Mouse (Mus musculus): Measurements from ENCODE around the gene Cstf3. TPM values are rescaled to one million over a fixed set of nuclear protein-coding genes. Genes with fewer than 3 reads are reported as not detected.
"Not testable (repeated sequence)": the region's sequence is repeated elsewhere in the genome, so short reads cannot be mapped to it uniquely, and the experiment has no call there.

Cstf3 gene
- 38.2 and 39.6 TPM in 2 replicates for total RNA-seq (2021)
- long read RNA-seq, transcript Cstf3-201 (21 exons, 2,817 nt) = major isoform, 5 of 13 reads
- long read RNA-seq, partial matches to known transcripts = 0 of 13 reads
- long read RNA-seq, other reads (novel, unspliced or antisense) = 3 of 13 reads

DNA sequence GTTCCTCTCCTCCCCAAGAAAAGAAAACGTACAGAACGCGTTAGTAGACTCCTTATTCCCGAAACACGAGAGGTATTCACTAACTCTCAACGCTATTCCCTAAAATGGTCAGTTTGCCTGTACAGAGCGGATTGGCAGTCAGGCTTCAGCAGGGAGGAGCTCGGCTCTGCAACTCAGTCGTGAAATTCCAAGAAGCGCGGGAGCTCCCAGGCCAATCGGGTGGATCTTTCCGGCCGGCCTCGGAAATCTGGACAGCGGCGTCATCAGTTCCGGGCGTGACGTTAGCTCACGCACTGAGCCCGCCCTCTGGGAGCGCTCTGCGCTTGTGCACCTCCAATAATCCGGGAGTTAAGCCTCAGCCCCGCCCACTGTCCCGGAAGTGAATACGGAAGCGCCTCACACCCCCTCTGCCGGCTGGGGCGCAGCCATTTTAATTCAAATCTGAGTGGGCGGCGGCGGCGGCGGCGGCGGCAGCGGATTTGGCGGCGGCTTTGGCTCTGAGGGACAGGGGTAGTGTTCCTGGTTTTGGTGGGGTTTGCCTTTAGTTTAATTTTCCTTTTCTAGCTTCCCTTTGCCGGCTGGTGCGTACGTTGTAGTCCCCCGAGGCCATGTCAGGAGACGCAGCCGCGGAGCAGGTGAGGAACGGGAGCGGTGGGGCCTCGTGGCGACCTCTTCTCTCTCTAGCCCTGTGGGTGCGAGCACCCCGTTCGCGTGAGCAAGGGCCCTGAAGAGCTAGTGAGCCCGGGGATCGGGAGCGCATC is at the start of gene Cstf3:
TSS of gene Cstf3 (plus strand) at position 456 of the 761 bp plus-strand sequence.
- DNase-seq = peak; percentile 99

DNA sequence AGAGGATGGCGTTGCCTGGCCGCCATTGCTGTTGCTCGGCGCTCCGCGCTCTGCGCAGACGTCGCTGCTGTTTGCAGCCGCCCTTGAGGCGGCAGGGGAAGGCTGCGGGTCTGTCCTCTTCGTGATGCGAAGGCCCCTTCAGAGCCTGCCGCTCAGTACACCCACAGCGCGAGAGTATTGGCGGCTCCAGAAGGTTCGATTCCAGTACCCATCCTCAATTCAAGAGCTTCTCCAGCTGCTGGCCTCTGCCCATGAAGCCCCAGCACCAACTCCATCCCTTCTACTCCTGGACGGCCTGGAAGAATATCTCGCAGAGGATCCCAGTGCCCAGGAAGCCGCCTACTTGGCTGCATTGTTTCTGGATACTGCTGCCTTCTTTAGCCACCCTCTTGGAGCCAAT is 33.6 kb upstream of the Cstf3 start:
- DNase-seq = not testable (repeated sequence)

DNA sequence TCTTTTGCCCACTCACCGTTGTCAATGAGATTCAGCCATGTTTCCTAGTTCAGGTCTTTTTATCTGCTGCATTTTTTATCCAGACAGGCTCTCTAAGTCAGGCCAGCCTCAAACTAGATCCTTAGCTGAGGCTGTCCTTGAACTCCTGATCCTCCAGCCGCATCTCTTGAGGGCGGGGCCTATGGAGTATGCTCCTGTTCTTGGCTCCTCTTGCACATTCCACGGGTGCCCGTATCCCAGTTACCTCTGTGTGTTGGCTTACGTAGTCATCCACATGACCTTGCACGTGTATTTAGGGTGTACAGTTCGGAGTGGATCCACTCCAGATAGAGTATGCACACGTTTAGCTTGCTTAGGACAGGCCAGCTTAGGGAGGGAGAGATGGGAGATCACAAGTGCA is 32.6 kb upstream of the Cstf3 start:
- DNase-seq = no peak

DNA sequence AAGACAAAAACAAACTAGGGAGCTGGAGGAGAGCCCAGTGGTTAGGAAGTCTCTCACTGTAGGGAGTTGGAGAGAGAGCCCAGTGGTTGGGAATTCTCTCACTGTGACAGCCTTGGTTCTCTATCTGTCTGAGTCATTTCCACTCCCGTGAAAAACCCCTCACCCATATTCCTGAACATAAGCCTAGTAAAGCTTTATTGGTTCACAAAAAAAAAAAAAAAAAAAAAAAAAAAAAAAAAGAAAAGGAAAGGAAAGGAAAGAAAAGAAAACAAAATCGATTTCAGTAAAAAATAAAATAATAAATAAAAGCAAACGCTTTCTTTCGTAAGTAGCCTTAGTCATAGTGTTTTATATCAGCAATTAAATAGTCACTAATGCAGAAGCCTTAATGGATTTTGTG is 32.0 kb upstream of the Cstf3 start:
- DNase-seq = no peak

DNA sequence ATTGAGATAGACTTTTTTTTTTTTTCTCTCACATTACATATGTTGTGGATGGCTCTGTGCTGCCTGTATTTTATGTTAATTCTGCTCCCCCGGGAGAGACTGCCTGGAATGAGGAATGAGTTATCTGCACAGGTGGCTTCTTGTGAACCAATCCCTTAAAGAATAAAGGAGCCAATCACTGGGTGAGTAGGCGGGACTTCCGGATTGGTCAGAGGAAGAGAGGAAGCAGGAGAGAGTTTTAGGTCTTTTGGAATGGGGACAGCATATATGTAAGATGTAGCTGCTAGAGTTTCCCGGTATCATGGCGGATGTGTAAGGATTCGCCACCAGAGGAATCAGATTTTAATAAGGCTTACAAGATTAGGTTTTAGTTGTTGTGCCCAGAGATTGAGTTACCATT is 31.4 kb upstream of the Cstf3 start:
- DNase-seq = no peak

DNA sequence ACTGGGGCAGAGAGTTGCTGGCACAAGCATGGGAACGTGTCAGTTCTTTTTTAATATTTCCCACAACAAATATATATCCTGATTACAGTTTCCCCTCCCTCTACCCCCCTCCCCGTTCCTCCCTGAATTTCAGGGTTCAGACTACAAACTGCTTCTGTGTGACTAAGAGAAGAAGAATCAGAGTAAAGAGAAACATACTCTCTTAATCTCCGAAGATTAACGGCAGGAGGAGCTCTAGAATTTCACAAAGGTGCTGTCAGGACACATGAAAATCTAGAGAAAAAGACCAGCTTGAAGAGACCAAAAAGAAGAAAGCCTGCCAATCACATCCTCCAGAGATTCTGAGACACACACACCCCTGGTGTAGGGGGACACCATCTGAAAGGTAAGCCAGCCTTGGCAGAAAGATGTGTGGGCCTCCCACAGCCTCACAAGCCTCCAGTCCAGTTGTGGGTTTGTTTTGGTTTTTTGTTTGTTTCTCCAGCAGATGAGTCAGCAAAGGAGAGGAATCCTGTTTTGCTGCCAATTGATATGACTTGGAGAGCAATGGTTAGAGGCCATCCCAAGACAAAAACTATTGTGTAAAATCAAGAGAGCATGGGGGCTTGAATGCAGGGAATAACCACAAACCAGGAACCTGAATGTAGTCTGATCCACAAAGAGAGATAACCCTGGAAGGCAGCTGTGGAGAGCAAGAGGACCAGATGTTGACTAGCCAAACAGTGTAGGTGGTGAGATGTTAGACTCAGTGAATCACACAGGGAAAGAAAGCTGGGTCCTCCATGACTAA is 30.5 kb upstream of the Cstf3 start:
- no peak for DNase-seq

DNA sequence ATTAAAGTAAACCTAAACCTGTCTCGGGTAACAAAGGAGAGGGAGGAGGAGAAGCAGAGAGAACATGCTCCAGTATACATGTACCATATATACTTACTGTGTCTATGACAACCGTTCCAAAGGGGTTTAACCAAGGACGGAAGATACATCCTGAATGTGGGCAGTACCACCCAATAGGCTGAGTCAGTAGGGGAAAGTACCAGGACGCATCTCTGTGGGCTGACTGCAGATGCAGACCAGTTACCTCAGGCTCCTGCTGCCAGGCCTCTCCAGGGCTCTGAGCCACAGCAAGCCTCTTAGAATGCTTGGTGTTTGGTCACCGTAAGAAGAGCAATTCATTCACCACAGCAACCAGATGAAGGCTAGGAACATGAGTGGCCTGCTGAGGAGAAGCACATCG is 28.9 kb upstream of the Cstf3 start:
- no peak for DNase-seq

DNA sequence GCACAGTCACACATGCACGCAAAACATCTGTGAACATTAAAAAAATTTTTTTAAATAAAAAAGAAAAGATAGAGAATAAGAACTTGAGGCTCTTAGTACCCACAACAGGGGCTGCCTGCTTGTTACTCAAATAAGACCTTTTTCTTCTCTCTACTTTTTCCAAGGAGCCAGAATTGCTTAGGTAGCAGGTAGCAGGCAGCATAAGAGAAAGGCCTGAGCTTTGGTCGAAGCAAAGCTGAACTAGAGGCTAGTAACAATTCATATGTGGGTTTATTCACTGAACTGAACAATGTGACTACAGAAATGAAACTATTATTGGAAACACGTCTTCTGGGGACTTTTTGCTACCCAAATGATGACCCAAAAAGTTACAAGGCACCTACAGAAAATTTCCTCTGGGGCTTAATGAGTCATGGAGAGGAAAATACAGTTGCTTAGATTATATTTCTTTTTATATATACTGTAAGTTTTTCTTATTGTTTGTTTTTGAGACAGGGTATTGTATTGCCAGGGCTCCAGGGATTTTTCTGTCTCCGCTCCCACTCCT is 28.3 kb upstream of the Cstf3 start:
- no peak for DNase-seq

DNA sequence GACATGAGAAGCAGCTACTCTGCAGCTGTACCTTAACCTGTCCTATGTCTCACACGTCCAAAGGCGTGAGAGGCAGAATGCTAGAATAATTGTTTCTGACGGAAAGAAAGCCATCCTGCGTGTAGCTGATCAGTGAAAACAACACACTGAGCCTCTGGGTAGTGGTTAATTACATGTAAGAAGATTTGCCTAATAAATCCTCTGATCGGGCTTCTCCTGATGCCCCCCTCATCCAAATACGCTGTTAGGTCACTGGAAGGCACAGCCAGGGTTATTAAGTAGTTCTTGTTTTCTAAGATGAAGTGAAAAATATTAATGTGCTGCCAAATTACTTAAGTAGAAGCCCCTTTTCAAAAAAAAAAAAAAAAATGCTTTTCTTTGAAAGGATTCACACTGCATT is 18.3 kb upstream of the Cstf3 start:
- no peak for DNase-seq

DNA sequence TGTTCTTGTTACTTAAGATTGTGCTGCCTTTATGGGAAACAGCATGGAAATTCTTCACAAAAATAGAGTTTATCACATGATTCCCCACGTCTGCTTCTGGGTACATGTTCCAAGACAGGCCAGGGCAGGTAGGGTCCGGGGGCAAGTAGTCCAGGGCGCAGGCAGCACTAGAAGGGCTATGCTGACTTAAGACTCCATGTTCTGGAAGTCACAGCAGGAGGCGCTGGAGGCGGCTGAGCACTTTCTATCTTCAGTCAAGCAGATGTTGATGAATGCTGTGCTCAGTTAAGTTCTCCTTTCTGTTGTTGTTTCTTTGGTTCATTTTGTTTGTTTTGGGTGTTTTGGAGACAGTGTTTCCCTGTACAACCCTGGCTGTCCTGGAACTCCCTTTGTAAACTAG is 14.1 kb upstream of the Cstf3 start:
- DNase-seq = no peak

DNA sequence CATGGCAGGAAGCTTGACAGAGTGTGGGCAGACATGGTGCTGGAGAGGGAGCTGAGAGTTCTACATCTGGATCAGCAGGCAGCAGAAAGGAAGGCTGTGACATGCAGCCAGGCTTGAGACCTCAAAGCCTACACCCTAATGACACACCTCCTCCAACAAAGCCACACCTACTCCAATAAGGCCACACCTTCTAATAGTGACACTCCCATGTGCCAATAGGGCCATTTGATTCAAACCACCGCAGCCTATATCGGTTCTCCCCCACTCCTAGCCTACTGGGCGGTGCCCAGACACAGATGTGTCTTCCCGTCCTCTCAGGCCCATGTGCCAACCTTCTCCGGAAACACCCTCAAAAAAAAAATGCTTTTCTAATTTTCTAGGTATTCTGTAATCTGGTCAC is 12.3 kb upstream of the Cstf3 start:
- no peak for DNase-seq

DNA sequence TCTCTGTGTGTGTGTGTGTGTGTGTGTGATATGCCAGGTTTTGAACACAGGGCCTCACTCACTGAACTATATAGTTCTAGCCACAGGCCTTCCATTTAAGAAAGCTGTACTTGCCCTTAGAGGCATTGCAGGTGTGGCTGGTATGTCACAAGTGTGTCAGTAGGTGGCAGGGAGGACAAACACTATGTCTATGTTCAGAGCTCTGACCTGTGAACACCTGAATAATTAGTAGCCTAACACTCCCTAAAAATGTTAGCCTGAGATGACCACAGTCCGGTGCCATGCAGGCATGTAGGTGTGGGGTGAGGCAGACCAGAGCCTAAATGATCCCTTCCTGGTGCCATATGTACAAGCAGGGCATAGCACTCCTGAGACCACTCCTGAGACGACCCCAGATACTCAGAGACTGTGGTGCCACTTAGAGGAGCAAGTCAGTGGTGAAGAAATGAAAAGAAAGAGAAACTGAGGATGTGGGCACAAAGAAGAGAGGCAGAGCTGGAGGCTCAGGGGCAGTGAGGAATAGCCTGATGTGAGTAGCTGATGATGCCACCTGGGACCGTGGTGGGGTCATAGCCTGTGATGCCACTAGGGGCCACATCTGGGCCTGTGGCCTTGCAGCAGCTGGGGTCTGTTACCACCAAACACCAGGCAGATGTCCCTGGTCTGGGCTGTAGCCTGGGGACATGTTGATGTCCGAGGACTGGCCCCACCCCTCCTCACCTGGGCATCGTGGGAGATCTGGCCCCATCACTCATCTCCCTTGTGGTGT is 11.3 kb upstream of the Cstf3 start:
- no peak for DNase-seq

DNA sequence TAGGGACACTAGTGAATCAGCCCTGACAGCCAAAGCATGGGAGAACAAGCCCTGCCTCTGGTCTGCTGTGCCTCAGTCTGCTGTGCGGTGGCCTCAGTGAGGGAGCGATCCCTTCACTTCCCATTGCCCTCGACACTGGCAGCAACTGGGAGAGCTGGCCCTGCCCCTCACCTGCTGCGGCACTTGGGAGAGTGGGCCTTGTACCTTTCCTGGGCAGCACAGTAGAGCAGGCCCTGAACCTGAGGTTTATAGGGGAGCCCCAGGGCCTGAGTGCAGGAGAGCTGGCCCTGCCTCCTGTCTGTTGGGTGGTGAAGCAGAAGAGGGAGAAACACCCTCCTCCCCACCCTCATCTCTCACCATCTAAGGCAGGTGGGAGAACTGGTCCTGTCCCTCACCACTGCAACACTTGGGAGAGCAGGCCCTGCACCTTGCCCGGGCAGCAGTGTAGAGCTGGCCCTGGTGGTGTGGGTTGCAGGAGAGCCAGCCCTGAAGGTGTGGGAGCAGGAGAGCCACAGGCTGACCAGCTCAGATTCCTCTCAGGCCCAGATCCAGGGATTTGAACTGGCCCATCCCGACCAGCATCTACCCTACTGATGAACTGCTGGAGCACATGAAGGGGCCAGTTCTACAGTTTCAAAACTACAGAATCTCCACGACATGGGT is 10.4 kb upstream of the Cstf3 start:
- DNase-seq = no peak

DNA sequence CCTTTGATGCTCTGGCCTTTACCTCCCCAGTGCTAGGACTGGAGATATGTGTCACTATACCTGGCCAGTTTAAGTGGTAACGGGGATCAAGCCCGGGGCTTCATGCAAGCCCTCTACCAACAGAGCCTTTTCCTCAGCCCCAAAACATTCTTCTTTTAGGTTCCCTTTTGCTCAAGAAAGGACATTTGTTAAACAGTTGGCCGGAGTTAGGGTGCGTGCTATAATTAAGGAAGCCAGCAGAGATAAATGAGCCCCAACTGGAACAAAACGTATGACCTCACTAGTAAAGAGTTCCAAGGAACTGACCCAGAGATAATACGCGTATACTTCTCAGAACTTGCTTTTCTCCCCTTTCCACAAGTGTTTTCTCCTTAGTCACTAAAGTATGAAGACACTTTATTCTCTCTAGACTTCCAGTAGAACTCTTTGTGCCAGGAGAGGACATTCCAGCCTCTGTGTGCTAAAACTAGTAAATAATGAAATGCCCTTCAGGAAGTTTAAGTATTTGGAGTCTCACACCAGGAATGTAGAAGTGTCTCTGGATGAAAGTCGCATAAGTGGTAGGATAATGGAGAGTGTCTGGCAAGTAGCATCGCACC is 8.9 kb upstream of the Cstf3 start:
- no peak for DNase-seq

DNA sequence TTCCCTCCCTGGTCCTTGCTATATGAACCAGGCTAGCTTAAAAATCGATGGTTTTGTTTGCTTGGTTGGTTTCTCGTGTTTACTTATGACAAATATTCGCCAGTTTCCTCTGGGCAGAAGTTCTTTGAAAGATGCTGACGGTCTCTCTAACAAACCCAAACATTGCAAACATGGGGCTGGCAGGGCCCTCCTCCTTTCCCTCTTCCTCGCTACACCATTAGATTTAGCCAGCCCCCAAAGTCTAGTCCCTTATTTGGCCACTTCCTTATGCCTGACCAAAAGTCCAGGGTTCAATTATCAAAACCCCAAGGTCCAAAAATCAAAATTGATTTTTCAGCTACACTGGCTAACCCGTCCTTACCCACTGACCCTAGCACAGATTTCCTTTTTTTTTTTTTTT is 7.3 kb upstream of the Cstf3 start:
- no peak for DNase-seq

DNA sequence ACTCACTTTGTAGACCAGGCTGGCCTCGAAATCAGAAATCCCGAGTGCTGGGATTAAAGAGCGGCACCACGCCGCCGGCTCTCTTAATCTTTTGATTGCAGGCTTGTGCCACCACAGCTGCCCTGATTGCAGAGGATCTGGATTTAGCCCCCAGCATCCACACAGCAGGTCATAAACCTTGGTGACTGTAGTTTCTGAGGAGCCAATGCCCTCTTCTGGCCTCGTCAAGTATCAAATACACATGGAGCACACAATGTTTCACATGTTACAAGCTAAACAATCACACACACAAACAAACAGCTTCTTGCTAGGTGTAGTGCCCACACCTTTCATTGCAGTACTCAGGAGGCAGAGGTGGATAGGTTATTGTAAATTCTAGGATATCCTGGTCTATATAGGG is 6.1 kb upstream of the Cstf3 start:
- DNase-seq = no peak

DNA sequence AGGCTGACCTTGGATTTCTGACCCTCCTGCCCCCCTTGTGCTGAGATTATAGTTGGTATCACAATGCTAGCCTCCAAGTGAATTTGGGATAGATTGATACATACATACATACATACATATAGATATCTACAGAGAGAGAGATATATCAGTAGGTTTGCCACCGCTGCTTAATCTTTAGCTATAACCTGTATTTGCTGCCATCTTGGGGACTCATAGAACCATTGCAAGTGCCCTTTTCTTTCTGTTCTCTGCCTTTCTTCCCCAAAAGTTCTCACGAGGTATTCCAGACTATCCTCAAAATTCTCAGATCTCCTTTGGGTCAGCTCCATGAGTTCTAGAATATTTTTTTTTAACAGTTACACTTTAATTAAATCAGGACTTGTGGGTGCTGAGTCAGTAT is 4.7 kb upstream of the Cstf3 start:
- no peak for DNase-seq

DNA sequence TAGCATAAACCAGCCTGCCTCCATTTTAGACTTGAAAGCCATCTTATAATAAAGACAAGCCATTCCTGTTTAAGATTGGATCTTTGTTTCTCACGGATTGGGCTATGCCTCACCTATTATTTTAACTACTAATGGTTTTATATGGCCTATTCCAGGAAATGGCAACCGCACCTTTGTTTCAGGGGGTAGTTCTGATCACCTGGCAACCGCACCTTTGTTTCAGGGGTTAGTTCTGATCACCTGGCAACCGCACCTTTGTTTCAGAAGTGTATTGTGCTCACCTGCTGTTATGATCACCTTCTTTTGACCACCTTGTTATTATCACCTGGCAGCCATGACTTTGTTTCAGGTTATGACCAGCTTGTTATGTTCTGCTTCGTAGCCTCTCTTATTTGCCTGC is 1.8 kb upstream of the Cstf3 start:
- no peak for DNase-seq

DNA sequence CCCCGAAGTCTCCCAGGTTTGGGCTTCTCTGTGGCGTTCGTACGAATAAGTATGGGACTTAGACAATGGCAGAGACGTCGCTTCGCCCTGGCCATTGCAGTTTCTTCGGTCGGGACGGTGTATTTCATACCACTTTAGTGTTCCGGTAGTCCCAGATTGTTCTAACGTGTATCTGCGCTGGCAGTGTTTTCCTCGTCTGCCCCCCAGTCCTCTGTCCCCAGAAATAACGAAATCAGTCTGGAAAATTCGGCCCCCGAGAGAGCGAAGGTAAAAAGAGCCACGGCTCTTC is 450 bp downstream of the Cstf3 start:
- no peak for DNase-seq

DNA sequence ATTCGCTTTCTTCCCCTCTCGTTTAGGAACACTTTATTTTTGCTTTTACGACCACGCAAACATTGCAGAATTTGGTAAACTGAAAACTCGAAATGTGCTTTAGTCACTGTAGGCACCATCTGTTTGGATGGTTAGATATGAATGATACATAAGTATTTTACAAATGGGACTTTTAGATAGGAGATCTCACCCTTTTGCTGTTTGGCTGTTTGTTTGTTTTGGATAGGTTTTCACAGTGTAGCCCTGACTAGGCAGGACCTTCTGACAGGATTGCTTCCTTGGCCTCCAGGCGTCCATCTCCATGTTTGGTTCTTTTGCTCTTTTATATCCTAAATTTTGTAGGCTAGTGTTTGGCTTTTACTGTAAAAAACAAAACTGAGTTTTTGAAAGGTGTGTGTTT is 818 bp downstream of the Cstf3 start:
- no peak for DNase-seq

DNA sequence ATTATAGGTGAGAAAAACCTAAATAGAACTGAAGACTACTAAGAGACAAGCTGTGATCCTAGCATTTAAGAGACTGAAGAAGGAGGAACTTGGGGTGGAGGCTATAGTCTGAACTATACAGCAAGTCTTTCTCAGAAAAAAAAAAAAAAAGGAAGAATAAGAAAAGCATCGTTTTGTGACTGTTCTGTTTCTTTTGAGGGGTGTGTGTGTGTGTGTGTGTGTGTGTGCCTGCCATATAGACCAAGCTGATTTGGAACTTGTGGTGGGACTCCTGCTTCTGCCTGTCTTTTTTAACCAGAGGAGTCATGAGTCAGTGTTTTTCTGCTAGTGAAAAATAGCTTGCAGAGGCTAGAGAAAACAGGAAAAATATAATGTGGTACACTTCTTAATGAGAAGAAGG is 4.7 kb downstream of the Cstf3 start:
- no peak for DNase-seq

DNA sequence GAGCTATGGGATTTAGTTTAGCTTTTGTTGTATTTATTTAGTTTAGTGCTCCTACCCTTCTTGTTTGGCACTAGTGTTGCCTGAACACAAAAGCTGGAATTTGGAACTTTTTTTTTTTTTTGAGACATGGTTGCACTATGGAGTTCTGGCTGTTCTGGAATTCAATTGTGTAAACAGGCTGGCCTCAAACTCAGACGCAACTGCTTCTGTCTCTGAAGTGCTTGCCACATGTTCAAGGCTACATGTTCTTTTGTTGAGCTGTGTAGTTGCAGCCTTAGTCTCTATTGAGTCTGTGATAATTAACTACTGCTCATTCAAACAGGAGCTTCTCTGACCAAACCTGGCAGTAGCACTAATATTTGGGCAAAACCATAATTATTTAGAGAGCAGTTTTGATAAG is 13.1 kb downstream of the Cstf3 start:
- DNase-seq = no peak
